Mouse (Mus musculus): ENCODE measurements around the gene Fam169a.
"Not testable (repeated sequence)": the region's sequence is repeated elsewhere in the genome, so short reads cannot be mapped to it uniquely, and the experiment has no call there.

Gene Fam169a

GRCm38 (mm10) chr13:97066649-97067550, at the start of gene Fam169a:
Gene Fam169a, plus strand, starts transcription at chr13:97067286.
- no peak for DNase-seq (ENCODE audit: low read depth, low spot score)

DNA sequence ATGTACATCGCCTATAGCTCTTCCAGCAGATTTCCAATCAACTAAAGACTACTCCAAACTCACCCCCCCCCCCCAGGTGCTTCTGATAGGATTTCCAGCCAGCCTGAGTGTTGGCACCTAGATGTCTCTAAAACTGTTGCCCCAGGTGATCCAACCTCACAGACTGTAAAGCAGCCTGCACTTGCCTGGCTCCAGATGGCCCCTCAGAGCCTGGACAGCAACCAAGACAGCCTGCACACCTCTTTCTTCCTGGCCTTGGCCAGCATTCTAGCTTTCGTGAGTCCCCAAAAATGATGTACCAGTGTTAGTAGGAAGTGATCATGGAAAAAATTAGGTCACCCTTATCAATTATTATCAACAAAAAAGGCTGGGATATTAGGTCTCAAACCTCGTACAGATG, 49.4 kb upstream of the Fam169a start:
- DNase-seq (ENCODE audit: low read depth, low spot score): no peak

- DNase-seq (ENCODE audit: low read depth, low spot score): no peak
Measured at GRCm38 (mm10) chr13:97020122-97020521, 47.0 kb upstream of the Fam169a start.

DNA sequence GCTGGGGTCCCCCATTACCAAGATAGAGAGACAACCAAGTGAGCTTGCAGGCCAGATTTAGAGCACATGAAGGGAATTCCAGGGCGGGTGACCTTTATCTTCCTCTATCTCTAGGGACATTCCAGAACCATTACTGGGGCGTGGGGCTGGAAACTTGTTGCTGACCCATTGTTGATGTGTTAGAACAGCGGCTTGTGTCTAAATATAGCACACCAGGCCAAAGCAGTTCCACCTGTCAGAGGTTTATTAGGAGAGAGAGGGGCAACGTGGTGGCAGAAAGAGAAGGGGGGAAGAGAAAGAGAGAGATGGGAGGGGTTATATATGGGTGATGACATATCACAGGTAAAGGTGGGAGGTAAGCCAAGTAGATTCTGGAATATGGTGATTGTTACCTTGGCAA, 45.2 kb upstream of the Fam169a start:
- no peak for DNase-seq (ENCODE audit: low read depth, low spot score)

GRCm38 (mm10) chr13:97030075-97030474, 37.0 kb upstream of the Fam169a start:
- no peak for DNase-seq (ENCODE audit: low read depth, low spot score)

DNA sequence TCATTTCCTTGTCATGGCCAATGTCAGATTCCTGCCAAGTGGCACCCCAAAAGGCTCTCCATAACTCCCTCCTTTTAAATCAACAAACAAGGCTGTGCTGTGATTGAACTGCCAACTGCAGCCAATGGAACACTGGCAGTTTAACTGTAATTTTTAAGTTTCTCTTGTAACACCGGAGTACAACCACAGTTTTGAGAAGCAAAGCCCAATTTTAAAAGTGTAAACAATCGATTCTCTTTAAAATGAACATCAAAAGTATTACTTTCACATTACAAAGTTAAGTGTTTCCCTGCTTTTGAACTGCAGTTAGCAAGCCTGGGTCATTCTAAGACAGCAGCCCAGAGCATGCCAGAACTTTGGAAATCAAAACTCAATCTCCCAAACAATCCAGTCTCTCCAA, 32.8 kb upstream of the Fam169a start, which contains the start of gene 1700029F12Rik:
Gene 1700029F12Rik, minus strand, starts transcription at position 101 of the 400 bp plus-strand sequence.
- DNase-seq (ENCODE audit: low read depth, low spot score): no peak

GRCm38 (mm10) chr13:97051158-97051557, 15.9 kb upstream of the Fam169a start:
- no peak for DNase-seq (ENCODE audit: low read depth, low spot score)

- peak; percentile 64 for DNase-seq (ENCODE audit: low read depth, low spot score)
Measured at GRCm38 (mm10) chr13:97052667-97053066, 14.4 kb upstream of the Fam169a start.

DNA sequence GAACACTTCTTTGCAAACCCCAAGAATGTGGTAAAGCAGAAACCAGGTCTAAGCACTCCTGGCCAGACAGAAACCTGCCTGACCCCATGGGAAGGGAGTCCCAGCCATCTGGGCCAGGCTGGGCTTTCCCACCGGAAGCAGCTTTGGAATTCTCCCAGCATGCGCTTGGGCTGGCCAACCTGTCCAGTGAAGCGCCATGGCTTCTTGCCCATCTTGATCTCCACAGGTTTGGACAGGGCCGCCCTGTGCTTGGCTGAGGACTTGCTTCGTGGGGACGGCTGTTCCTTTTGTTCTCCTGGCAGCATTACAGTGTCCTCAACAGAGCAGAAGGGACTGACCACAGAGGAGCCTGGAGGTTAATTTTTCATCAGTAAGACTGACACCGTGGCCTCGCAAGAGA, 13.2 kb upstream of the Fam169a start:
- no peak for DNase-seq (ENCODE audit: low read depth, low spot score)

DNA sequence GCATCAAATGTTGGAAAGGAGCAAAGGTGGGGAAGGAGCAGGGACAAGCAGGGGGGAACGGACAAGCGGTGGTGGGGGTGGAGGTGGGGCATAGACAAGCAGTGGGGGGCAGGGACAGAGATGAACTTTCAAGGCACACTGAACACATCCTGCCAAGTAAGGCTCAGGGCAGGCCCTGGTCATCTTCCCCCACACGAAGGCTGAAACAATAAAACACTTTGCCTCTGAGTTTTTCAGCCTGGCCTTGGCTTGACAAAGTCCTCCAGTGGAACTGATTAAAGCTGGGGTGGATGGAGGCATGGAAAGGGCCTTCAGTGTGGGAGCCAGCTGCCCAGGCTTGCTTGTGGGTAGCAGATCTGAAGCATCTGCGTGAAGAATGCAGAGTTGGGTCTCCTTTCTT, 9.3 kb upstream of the Fam169a start:
- no peak for DNase-seq (ENCODE audit: low read depth, low spot score)

- no peak for DNase-seq (ENCODE audit: low read depth, low spot score)
Measured at GRCm38 (mm10) chr13:97059746-97060145, 7.3 kb upstream of the Fam169a start.

DNA sequence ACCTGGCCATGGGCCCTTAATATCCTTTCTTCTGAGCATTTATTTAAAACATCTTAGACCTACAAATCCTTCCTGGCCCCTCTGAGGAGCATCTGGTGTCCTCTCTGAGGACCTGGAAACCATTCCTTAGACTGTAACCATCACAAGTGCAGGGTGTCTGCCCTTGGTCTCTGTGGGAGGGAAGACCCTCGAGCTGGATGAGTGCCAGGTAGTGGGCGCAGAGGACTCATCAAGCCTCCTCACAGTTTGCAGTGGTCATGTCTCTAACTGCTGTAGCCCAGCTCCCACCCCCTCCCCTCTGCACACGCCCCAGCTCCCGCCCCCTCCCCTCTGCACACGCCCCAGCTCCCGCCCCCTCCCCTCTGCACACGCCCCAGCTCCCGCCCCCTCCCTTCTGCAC, 6.8 kb upstream of the Fam169a start:
- DNase-seq (ENCODE audit: low read depth, low spot score): no peak

DNA sequence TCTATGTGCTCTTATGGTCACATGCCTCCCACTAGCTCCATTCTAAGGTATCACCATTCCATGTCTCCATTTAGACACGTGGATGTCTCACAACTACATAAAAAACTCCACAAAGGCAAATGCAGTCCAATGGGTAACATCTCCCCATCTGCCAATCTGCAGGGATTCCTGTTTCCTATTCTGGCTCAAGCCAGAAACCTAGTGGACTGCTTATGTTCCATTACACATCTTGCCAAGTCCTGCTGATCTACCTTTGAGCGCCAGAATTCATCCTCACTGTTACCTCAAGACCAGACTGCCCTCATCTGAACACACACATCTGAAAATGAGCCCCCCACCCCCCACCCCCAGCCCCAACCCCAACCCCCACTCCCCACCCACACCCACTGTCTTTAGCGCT, 4.9 kb upstream of the Fam169a start:
- DNase-seq (ENCODE audit: low read depth, low spot score): no peak

DNA sequence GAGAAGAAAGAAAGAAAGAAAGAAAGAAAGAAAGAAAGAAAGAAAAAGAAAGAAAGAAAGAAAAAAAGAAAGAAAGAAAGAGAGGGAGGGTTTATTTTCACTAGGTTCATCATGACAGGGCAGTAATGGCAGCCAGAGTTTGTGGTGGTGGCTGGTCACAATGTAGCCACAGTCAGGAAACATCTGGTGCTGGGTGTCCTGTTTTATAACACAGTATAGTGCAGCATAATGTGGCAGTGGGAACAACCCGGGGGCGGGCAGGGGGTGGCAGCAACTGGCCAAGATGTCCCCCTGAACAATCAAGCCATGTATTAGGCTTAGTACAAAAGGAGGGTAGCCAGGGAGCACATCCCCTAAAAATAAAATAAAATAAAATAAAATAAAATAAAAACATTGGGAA, 3.7 kb upstream of the Fam169a start:
- no peak for DNase-seq (ENCODE audit: low read depth, low spot score)

DNA sequence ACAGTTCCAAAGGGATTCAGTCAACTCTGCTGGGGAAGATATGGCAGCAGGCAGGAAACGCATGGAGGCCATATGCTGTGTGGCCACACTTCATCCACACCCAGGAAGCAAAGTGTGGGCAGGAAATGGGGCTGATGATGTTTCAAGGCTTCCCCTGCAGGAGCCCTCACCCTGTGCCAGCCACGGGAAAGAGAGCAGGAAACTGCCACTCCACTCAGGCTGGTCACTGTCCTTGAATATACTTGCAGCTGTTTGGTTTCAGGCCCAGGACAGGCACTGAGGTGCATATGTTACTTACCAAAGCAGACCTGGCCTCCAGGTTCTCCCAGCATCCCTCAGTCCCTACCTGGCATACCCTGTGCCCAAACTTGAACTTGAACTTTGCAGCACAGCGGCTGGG, 2.7 kb upstream of the Fam169a start:
- no peak for DNase-seq (ENCODE audit: low read depth, low spot score)

DNA sequence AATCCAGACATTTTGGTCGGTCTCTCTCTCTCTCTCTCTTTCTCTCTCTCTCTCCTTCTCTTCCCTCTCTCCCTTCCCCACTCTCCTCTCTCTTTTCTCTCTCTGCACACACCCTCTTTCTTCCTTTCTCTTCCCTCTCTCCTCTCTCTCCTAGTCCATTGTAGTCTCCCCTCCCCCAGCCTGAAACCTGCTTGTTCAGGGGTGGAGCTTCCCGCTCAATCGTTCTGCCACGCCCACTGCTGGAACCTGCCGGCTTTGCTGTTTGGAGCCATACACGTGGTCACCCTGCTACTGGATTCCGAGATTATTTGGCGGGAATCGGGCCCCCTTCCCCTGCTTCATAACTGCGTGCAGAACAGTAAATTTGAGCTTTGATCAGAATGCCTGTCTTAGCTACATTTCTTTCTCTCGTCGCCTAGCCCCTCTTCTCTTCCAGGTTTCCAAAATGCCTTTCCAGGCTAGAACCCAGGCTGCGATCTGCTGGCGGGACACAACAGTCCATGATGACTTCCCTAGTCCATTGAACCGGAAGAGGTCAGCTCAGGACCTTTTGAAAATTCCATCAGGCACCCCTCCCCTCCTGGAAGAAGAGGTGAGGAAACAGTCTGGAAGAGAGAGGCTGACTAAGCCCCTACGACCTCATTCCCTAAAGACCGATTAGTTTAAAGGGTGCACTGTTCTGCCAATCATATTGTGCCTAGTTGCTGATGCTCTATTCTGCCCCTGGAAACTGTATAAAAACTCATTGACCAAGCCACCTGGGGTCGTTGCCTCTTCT, 2.1 kb upstream of the Fam169a start:
- not testable (repeated sequence) for DNase-seq (ENCODE audit: low read depth, low spot score)

- no peak for DNase-seq (ENCODE audit: low read depth, low spot score)
Measured at GRCm38 (mm10) chr13:97067691-97068090, 605 bp downstream of the Fam169a start.

DNA sequence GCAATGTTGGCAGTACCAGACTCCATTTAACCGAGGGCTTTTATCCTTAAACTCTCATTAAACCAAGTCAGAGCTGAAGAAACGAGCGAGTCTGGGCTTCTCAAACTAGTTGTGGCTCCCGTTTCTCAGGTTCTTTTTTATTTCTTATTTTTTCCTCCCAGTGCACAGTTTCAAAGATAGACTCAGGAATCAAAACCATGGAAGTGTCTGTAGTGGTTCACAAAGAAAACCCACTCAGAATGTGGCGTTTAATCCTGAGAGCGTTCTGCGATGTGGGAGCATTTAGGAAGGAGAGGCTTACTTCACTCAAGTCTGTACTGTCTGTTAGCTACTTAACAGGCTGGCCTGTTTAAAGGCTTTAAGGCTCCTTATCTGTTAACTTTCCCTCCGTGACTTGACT, 1.1 kb downstream of the Fam169a start:
- no peak for DNase-seq (ENCODE audit: low read depth, low spot score)

- peak; percentile 22 for DNase-seq (ENCODE audit: low read depth, low spot score)
Measured at GRCm38 (mm10) chr13:97070931-97071625, 4.0 kb downstream of the Fam169a start.

- DNase-seq (ENCODE audit: low read depth, low spot score): peak; percentile 16
Measured at GRCm38 (mm10) chr13:97071626-97072241, 4.6 kb downstream of the Fam169a start.

- no peak for DNase-seq (ENCODE audit: low read depth, low spot score)
Measured at GRCm38 (mm10) chr13:97073497-97073896, 6.4 kb downstream of the Fam169a start.

DNA sequence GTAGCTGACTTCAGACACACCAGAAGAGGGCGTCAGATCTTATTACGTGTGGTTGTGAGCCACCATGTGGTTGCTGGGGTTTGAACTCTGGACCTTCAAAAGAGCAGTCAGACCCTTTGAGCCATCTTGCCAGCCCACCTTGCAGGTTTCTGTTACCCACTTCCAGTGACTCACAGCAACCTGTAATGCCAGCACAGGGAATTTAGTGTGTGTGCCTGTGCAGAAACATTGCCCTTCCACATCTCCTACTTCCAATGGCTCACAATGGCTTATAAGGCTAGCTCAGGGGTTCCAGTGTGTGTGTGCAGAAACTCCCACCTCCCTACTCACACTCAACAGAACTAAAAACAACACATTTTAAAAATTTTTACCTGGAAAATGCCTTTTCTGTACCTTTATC, 10.5 kb downstream of the Fam169a start:
- no peak for DNase-seq (ENCODE audit: low read depth, low spot score)
